Mouse (Mus musculus) liver, embryonic 14.5 days (tissue): ENCODE measurements at regions not wholly inside any gene's neighbourhood (a gene's known extent, or its start where the extent isn't known, plus 50 kb on each side); places are given as distances from the start of the nearest gene placed in this dataset.

ENCODE experiments used
- CTCF ChIP-seq: IDR thresholded peaks from 2 replicates; pipeline ENCODE4 v1.5.1; 2016; ENCODE audit warnings: antibody characterized with exemption, low read depth, control low read depth
- EP300 ChIP-seq: IDR thresholded peaks from 2 replicates; pipeline ENCODE4 v1.6.1; 2016; ENCODE audit warnings: antibody characterized with exemption, low read depth

DNA sequence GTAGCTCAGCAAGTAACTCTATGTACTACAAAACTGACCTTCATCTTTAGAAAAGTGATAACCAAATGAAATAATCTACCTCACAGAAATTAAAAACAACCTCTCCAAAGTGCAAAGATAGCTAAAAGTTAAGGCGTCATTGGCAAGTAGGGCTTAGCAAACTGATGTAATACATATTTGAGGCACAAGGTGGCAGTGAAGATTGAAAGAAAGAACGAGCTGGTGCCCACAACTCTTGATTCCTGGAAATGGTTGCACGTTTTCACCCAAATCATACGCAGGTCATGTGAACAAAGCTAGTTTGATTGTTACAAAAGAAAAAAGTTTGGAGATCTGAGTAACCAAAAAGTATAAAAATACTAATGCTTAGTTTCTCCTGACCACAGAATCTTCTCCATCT lies 69.7 kb upstream of the Ak4 start:
- TF ChIP-seq EP300 = no peak
- TF ChIP-seq CTCF = peak; percentile 60
